Mouse (Mus musculus): ENCODE measurements at regions not wholly inside any gene's neighbourhood (a gene's known extent, or its start where the extent isn't known, plus 50 kb on each side); places are given as distances from the start of the nearest gene placed in this dataset.

DNA sequence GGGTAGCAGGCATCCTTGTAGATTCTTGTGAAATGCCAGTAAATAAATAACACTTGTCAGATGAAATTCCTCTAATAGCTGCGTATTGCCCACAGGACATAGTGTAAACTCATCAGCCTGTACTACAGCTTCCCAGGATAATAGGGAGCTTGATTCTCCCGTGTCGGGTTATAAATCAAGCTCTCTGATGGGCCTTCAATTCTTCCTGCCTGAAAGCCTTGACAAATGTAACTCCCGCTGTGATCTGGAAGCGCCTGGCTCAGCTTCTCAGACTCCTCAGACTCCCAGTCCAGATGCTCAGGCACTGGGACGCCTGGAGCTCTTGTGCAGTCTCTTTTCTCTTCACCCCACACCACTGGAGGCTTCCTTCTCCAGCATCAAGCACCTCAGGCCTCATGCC lies 151.3 kb downstream of the Fam76b start:
- DNase-seq (ENCODE audit: low read depth) = no peak

DNA sequence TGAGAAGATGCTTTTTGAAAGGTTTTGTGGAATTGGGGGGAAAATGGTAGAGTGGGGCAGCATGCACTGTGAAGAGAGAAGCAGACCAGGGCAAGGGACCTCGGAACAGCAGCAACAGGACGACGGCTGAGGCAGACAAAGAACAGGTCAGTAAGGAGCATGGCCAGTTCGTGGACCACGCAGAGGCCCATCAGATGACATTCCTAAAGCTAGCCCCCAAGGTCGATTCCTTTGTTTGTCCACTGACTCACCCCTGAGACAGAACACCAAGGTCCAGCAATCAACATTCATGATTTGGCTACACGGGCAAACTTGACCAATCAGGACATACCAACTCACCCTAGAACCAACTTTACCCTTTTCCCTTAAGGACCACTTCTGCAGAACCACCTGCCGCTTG lies 160.0 kb downstream of the Fam76b start:
- DNase-seq (ENCODE audit: low read depth) = no peak

GRCm38 (mm10) chr9:13988901-13989300 lies 161.4 kb downstream of the Fam76b start:
- no peak for DNase-seq (ENCODE audit: low read depth)

DNA sequence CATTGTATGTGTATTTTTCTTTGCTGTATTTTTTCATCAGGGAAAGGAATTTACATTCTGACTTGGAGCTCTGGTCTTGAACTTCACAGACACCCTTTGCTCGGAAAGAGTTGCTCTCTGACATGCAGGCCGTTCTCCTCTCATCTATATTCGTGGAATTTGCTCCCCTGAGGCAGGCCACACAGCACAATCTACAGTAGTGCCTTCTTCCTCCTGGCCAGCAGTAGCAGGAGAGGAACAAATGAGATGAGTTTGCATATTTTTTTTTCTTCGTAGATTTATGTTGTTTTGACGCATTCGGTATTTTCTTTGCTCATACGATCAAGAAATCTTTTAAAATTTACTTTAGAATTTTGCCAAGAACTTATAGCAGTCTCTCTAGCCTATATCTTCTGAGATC lies 163.4 kb downstream of the Fam76b start:
- no peak for DNase-seq (ENCODE audit: low read depth)

DNA sequence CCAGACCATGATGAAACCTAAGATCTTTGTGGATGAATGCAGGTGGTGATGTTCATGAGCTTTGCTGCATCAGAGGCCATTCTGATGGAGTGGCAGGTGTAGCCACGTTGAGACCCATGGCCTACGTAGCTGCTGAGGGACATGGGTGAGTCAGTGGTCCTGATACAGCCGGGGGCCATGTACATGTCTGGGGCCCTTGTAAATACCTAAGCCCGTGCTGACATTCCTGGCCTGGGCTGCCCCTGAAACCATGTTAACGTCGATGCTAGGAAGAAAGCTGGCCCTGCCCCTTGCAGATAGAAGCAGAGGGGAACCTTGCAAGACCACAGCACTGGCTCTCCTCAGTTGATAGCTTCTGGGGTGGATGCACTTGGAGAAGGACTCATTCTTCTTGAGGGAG lies 165.2 kb downstream of the Fam76b start:
- no peak for DNase-seq (ENCODE audit: low read depth)

DNA sequence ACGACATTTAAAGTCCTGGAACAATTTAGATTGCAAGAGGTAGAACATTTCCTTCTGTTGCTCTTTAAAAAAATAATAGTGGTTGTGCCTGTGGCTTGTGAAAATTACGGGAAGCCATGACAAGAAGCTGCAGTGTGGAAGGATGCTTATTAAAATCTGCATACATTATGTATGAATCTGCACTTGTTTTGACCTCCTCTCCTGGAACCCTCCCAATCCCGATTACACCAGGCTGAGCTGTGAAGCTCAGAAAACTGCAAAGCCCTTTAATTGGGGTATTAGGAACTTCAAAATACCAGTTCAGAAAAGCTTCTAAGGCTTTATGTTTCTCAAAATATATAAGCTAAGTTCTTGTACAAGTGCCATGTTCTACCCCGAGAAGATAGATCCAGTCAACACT lies 171.8 kb downstream of the Fam76b start:
- no peak for DNase-seq (ENCODE audit: low read depth)

GRCm38 (mm10) chr9:14001517-14001916 lies 174.0 kb downstream of the Fam76b start:
- DNase-seq (ENCODE audit: low read depth) = no peak

- peak; percentile 76 for DNase-seq (ENCODE audit: low read depth)
Observed at GRCm38 (mm10) chr9:14002236-14002635, 174.7 kb downstream of the Fam76b start.

GRCm38 (mm10) chr9:14003163-14003562 lies 175.6 kb downstream of the Fam76b start:
- no peak for DNase-seq (ENCODE audit: low read depth)

GRCm38 (mm10) chr9:14006233-14006984 lies 178.9 kb downstream of the Fam76b start:
- DNase-seq (ENCODE audit: low read depth) = no peak

GRCm38 (mm10) chr9:14009451-14009850 lies 181.9 kb downstream of the Fam76b start:
- no peak for DNase-seq (ENCODE audit: low read depth)

DNA sequence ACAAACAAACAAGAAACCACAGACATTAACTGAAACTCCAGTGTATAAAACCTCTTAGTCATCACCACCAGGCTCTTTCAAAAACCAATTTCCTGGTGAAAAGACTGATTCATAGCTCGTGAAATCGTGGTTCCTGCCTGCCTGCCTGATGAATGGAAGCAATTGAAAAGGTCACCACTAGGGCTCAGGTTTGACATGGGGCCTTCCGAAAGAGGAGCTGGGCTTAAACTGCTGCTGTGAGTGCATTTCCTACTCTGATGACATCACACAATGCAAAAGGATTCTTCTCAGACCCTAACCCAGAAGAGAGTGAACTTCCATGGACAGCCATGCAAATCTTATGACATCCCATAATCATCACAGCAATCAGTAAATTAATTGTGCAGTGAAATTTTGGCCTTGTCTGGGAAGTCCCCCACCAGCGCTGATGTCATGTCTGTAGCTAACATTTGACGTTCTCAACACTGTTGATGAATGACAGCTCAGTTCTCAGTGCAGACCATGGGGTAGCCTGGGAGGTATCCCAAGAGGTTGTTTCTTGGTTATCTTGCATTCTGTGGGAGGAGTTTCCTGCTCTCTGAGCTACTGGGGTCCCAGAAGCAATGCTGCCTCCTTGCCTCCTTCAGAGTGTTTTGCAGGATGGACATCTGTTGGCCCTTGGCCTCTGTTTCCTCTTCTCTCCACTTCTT lies 182.9 kb downstream of the Fam76b start:
- peak; percentile 58 for DNase-seq (ENCODE audit: low read depth)

GRCm38 (mm10) chr9:14024216-14024615 lies 196.7 kb downstream of the Fam76b start:
- DNase-seq (ENCODE audit: low read depth) = no peak

GRCm38 (mm10) chr9:14024701-14025100 lies 197.2 kb downstream of the Fam76b start:
- no peak for DNase-seq (ENCODE audit: low read depth)

- DNase-seq (ENCODE audit: low read depth) = no peak
Observed at GRCm38 (mm10) chr9:14028056-14028455, 200.5 kb downstream of the Fam76b start.

GRCm38 (mm10) chr9:14031358-14032047 lies 204.0 kb downstream of the Fam76b start:
- DNase-seq (ENCODE audit: low read depth) = no peak

GRCm38 (mm10) chr9:14032048-14032362 lies 204.5 kb downstream of the Fam76b start:
- no peak for DNase-seq (ENCODE audit: low read depth)

DNA sequence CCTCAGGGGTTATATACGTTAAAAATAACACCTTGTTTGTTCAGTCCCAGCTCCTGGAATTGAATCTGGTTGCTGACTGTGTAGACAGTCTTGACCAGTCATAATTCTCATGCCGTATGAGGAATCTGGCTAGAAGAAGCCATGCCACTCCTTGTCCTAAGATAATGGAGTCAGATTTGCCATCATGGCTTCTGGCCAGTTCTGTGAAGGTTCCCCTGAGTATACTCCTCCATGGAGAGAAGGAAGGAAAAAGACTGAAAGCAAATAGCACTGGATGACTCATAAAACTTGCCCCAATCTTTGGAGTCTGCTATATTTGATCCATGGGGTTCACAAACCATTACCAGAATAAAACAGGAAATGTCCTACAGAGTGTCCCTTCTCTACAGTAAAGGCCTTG lies 208.0 kb downstream of the Fam76b start:
- no peak for DNase-seq (ENCODE audit: low read depth)

GRCm38 (mm10) chr9:14041900-14042435 lies 214.5 kb downstream of the Fam76b start:
- no peak for DNase-seq (ENCODE audit: low read depth)

- no peak for DNase-seq (ENCODE audit: low read depth)
Observed at GRCm38 (mm10) chr9:14048224-14048623, 220.7 kb downstream of the Fam76b start.

DNA sequence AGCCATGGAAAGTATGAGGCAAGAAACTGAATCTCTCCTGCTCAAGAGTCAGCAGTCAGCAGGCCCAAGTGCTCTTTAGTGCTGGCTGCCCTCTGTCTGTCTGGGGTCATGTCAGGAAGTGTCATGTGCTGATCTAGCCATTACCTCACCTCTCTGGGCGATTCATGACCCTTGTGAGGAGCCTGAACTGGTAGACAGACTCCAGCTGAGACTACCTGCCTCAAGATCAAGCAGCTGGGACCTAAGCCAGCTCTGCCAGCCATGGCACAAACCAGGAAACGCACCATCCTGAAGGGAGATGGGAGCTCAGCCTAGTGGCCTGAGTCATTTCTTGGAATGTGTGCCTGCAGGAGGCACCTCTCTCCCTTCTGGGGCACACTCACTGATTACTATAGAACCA lies 221.2 kb upstream of the Sesn3 start:
- peak; percentile 65 for DNase-seq (ENCODE audit: low read depth)

DNA sequence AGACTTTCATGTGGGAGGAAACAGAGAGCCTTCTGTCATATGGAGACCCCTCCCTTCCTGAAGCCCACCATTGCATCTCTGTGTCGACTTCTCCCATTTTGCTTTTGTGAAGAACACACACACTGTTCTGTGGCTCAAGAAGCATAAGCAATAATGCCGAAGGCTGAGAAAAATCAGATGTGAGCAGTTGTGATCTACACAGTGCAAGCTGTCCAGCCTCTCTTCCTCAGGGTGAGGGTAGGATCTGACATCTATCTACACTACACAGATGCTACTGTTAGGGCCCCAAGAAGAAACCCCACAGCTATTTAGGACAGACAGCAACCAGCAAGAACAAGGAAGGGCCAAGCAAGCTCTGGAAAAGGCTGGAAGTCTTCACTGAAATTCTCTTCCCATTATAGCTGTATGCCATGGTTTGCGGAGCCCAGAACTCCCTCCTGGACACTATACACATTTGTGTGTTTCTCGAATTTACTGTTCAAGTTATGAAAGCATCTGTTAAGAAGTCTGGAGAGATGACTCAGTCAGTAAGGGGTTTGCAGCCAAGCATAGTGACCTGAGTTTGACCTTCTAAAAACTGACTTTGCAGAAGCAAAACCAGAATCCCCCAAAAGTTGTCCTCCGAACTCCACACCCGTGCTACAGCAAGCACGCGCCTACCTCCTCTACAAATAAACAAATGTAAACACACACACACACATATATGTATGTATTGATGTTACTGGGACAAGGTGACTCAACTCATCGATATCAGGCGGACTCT lies 218.3 kb upstream of the Sesn3 start:
- no peak for DNase-seq (ENCODE audit: low read depth)

All from fibroblast of lung, adult 2 months (primary cell).